Mouse (Mus musculus) thymus, adult 2 months (tissue): Measurements from ENCODE around the gene Ppp4r2. TPM values are rescaled to one million over a fixed set of nuclear protein-coding genes. Genes with fewer than 3 reads are reported as not detected.
A peak's percentile ranks its signal among the peaks of the same experiment; 100 is the strongest.

Source experiments
- DNase-seq: peaks from one replicate; pipeline ENCODE4 v3.0.0; 2021
- H3K27ac ChIP-seq: fragments of 200-500 bp; 2 replicates; pipeline ENCODE4 v1.5.1; 2012; ENCODE audit warnings: low read length, control low read depth; ENCODE audit not compliant: control insufficient read depth, insufficient read depth
- H3K27me3 ChIP-seq: fragments of 200-500 bp; 2 replicates; pipeline ENCODE4 v1.6.1; 2012; ENCODE audit warnings: mild to moderate bottlenecking, low read length, moderate library complexity, mixed read lengths; ENCODE audit not compliant: control insufficient read depth, insufficient read depth
- H3K36me3 ChIP-seq: fragments of 200-500 bp; 2 replicates; pipeline ENCODE4 v1.6.1; 2012; ENCODE audit warnings: mild to moderate bottlenecking, low read length, moderate library complexity; ENCODE audit not compliant: control insufficient read depth, insufficient read depth
- H3K4me1 ChIP-seq: fragments of 200-500 bp; replicated peaks from 2 replicates; pipeline ENCODE4 v1.6.1; 2012; ENCODE audit warnings: low read length; ENCODE audit not compliant: control insufficient read depth, insufficient read depth
- H3K4me3 ChIP-seq: fragments of 200-500 bp; 2 replicates; pipeline ENCODE4 v1.5.1; 2012; ENCODE audit warnings: mild to moderate bottlenecking, low read length, control low read depth, moderate library complexity; ENCODE audit not compliant: control insufficient read depth, insufficient read depth
- CTCF ChIP-seq: fragments of 200-500 bp; IDR thresholded peaks from 2 replicates; pipeline ENCODE4 v1.5.1; 2012; ENCODE audit warnings: mild to moderate bottlenecking, control low read depth, low read length, moderate library complexity, borderline replicate concordance; ENCODE audit not compliant: control insufficient read depth, poor library complexity, insufficient read depth; ENCODE audit errors: extremely low read depth
- POLR2A ChIP-seq: fragments of 200-500 bp; IDR thresholded peaks from 2 replicates; pipeline ENCODE4 v1.6.1; 2012; ENCODE audit warnings: mild to moderate bottlenecking, low read length, control low read depth, moderate library complexity; ENCODE audit not compliant: control insufficient read depth, poor library complexity, insufficient read depth; ENCODE audit errors: extremely low read depth
- WGBS: fragments of 180-500 bp; shearing (Covaris S2); methylation state at CpG from one replicate; pipeline ENCODE4 v1.1.7; 2018; 5-methylcytosine and 5-hydroxymethylcytosine counted together
- polyA plus RNA-seq: library from polyadenylated mRNA; depleted of rRNA; stranded (reverse); fragments of >200 nt; gene quantifications from 2 replicates; pipeline ENCODE4 v1.2.3, GENCODE M21; 2012

Ppp4r2 gene
- polyA plus RNA-seq, 1 experiment = 27.0 TPM

DNA sequence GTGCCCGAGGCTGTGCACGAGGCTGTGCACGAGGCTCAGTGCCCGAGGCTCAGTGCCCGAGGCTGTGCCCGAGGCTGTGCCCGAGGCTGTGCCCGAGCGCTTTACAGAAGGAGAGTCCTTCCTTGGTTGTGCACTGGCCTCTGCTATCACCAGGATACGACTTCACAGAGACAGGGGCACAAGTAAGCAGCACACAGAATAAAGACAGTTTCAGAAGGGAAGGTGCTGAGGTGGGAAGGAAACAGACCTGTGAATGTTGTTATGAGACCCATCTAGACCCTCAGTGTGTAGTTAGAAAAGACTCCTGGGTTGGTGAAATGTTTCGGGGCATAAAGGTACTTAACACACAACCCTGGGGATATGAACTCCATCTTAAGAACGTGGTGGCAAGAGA lies 43.2 kb downstream of the Ppp4r2 start:
- Histone ChIP-seq H3K4me3 (no peak overlapping the region), H3K4me1 (no peaks in the 10 kb centered on the region), H3K27me3 (no peaks in the 10 kb centered on the region), H3K27ac (no peak overlapping the region), H3K36me3 (no peaks in the 10 kb centered on the region)
- DNase-seq = no peak
- TF ChIP-seq CTCF = no peak
- no peak for TF ChIP-seq POLR2A
- 92% methylated on average over 12 of the region's 12 CpGs for WGBS

- Histone ChIP-seq H3K27ac (no peak overlapping the region), H3K4me1 (no peaks in the 10 kb centered on the region), H3K4me3 (no peak overlapping the region), H3K36me3 (no peaks in the 10 kb centered on the region), H3K27me3 (no peaks in the 10 kb centered on the region)
- 89% methylated on average over 13 of the region's 13 CpGs for WGBS
- no peak for DNase-seq
- TF ChIP-seq POLR2A (no peak), CTCF (no peak)
Observed at GRCm38 (mm10) chr6:100878546-100878945, 45.1 kb downstream of the Ppp4r2 start.

GRCm38 (mm10) chr6:100879607-100880006 lies 46.2 kb downstream of the Ppp4r2 start:
- 61% methylated on average over 10 of the region's 10 CpGs for WGBS
- no peak overlapping the region for H3K4me3 ChIP-seq
- H3K27ac ChIP-seq = no peak overlapping the region
- no peak for DNase-seq
- no peaks in the 10 kb centered on the region for H3K4me1 ChIP-seq
- TF ChIP-seq POLR2A = no peak
- no peak for TF ChIP-seq CTCF
- no peaks in the 10 kb centered on the region for H3K27me3 ChIP-seq
- no peaks in the 10 kb centered on the region for H3K36me3 ChIP-seq

GRCm38 (mm10) chr6:100881657-100882056 lies 48.2 kb downstream of the Ppp4r2 start:
- 92% methylated on average over 9 of the region's 9 CpGs for WGBS
- no peak for TF ChIP-seq POLR2A
- TF ChIP-seq CTCF = no peak
- Histone ChIP-seq H3K36me3 (no peaks in the 10 kb centered on the region), H3K27ac (no peak overlapping the region), H3K27me3 (no peaks in the 10 kb centered on the region), H3K4me1 (no peaks in the 10 kb centered on the region), H3K4me3 (no peak overlapping the region)
- no peak for DNase-seq

DNA sequence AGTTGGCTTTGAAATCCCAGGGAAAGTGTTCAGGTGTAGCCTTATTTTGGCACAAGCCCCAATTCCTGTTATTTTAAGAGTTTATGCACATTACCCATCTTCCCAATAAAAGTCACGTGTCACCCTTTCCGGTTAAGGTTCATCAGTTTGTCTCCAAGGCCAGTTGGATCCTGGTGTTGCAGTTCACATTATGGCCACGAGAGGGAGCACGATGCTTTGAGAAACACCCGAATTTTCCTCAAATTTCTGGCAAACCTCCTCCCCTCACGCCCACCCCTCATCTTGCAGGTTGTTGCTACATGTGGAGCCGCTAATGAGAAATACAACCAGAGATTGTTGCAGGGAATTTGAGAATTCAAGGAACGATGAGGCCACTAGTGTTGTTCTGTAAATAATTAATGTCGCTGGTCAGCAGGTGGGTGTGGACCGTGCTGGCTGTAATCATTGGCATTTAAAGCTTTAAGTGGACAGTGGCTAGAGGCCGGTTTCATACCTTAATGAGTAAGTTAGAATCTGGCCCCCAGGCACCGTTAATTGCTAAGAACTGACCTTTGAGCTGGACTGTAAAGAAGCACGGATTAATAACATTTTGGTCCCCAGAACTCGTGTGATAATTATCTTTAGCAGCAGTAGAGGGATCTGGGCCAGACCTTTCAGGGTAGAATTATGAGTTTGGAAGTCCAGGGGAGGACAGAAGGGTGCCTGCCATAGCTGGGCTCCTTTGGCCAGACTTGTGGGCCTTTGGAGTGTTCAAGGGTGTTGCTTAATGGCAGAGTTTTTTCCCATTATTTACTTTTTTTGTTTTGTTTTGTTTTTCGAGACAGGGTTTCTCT lies 49.2 kb downstream of the Ppp4r2 start:
- no peaks in the 10 kb centered on the region for H3K36me3 ChIP-seq
- 21% methylated on average over 15 of the region's 15 CpGs for WGBS
- no peaks in the 10 kb centered on the region for H3K4me1 ChIP-seq
- no peak overlapping the region for H3K4me3 ChIP-seq
- H3K27me3 ChIP-seq = no peaks in the 10 kb centered on the region
- no peak overlapping the region for H3K27ac ChIP-seq
- TF ChIP-seq POLR2A (no peak), CTCF (peak; percentile 26; the same call in 1 of the 2 replicates)
- DNase-seq = peak; percentile 64

- Histone ChIP-seq H3K36me3 (no peaks in the 10 kb centered on the region), H3K27ac (no peak overlapping the region), H3K27me3 (no peaks in the 10 kb centered on the region), H3K4me3 (no peak overlapping the region), H3K4me1 (no peaks in the 10 kb centered on the region)
- peak; percentile 54 for DNase-seq
- TF ChIP-seq POLR2A (no peak), CTCF (no peak)
- WGBS = 62% methylated on average over 13 of the region's 13 CpGs
Observed at GRCm38 (mm10) chr6:100883233-100883632, 49.8 kb downstream of the Ppp4r2 start.
